27 mouse cellular contexts compared by ENCODE assay signal in genomic region chr3:144148234-144148633, GRCm38 (mm10).
"Had no signal": no experiment of that assay in that cellular context is flagged by ENCODE, and none has a peak within 500 bp of the region (broad histone marks: within the 10 kb centered on the region; RNA-seq: fewer than 3 reads in every experiment).

No protein-coding gene starts in this region.

- H3K4me2 ChIP-seq: embryonic facial prominence, embryonic 12.5 days; embryonic facial prominence, embryonic 13.5 days; embryonic facial prominence, embryonic 15.5 days; forebrain, embryonic 12.5 days; forebrain, embryonic 13.5 days; forebrain, embryonic 15.5 days; heart, embryonic 11.5 days had no signal

- H3K27ac ChIP-seq: embryonic facial prominence, embryonic 12.5 days; embryonic facial prominence, embryonic 13.5 days; embryonic facial prominence, embryonic 15.5 days; forebrain, embryonic 10.5 days; forebrain, embryonic 12.5 days; forebrain, embryonic 13.5 days; forebrain, embryonic 15.5 days; gastrocnemius, adult 2 months; heart, adult 2 months; heart, embryonic 10.5 days had no signal

- H3K4me3 ChIP-seq: embryonic facial prominence, embryonic 12.5 days; embryonic facial prominence, embryonic 13.5 days; embryonic facial prominence, embryonic 15.5 days; erythroblast, embryonic 14.5 days; forebrain, embryonic 10.5 days; forebrain, embryonic 12.5 days; forebrain, embryonic 13.5 days; forebrain, embryonic 15.5 days; gastrocnemius, adult 2 months; heart, adult 2 months; heart, embryonic 10.5 days had no signal

- H3K9me3 ChIP-seq: embryonic facial prominence, embryonic 12.5 days; embryonic facial prominence, embryonic 13.5 days; embryonic facial prominence, embryonic 15.5 days; forebrain, embryonic 10.5 days; forebrain, embryonic 12.5 days; forebrain, embryonic 13.5 days; forebrain, embryonic 15.5 days; heart, embryonic 10.5 days had no signal

- ATAC-seq: forebrain, embryonic 13.5 days; forebrain, embryonic 14.5 days; forebrain, embryonic 15.5 days; forebrain, embryonic 16.5 days; forebrain, postnatal 0 days had no signal

- DNase-seq: cerebellum, adult 9-10 months; cerebellum, adult 9-11 months; cerebellum, postnatal 10 days; cerebellum, postnatal 14 days; cerebellum, postnatal 25 days; cerebellum, postnatal 36 days; embryo, embryonic 11 days; forebrain, postnatal 0 days; gastrocnemius, adult 2 months; gastrocnemius, postnatal 10 days; gastrocnemius, postnatal 14 days; gastrocnemius, postnatal 25 days; gastrocnemius, postnatal 36 days; heart, adult 18-20 months; heart, adult 2 months had no signal

- H3K27me3 ChIP-seq: embryonic facial prominence, embryonic 12.5 days; embryonic facial prominence, embryonic 13.5 days; embryonic facial prominence, embryonic 15.5 days; forebrain, embryonic 12.5 days; forebrain, embryonic 13.5 days; forebrain, embryonic 15.5 days had no signal

- H3K36me3 ChIP-seq: embryonic facial prominence, embryonic 12.5 days; embryonic facial prominence, embryonic 13.5 days; embryonic facial prominence, embryonic 15.5 days; forebrain, embryonic 10.5 days; forebrain, embryonic 12.5 days; forebrain, embryonic 15.5 days; heart, embryonic 10.5 days had no signal

- H3K9ac ChIP-seq: embryonic facial prominence, embryonic 12.5 days; embryonic facial prominence, embryonic 13.5 days; embryonic facial prominence, embryonic 15.5 days; forebrain, embryonic 12.5 days; forebrain, embryonic 13.5 days; forebrain, embryonic 15.5 days; forebrain, postnatal 0 days had no signal

- H3K4me1 ChIP-seq: embryonic facial prominence, embryonic 12.5 days; embryonic facial prominence, embryonic 13.5 days; embryonic facial prominence, embryonic 15.5 days; forebrain, embryonic 12.5 days; forebrain, embryonic 13.5 days; forebrain, embryonic 15.5 days; heart, embryonic 10.5 days had no signal
